Mouse (Mus musculus): ENCODE measurements around the gene 2510039O18Rik. TPM values are rescaled to one million over a fixed set of nuclear protein-coding genes. Genes with fewer than 3 reads are reported as not detected.

Gene 2510039O18Rik
- total and polyA plus RNA-seq, 2 experiments from 2014 or later = 12.0 to 57.7 TPM

GRCm38 (mm10) chr4:147936331-147936954 is 4.3 kb upstream of the 2510039O18Rik start, which contains the start of gene Plod1:
Gene Plod1 (minus strand): TSS chr4:147936767.
- peak within 1 kb of the TSS; percentile 46 for H3K4me3 ChIP-seq (ENCODE audit: low read depth, low read length)
- H3K27ac ChIP-seq (ENCODE audit: low read depth, low read length) = no peak within 1 kb of the TSS
- peak; percentile 70 for DNase-seq
- H3K9ac ChIP-seq = peak within 1 kb of the TSS; percentile 43
- H3K4me2 ChIP-seq (ENCODE audit: low read depth) = peak within 1 kb of the TSS; percentile 87
- 1% methylated on average over 51 of the region's 51 CpGs for WGBS
- H3K4me1 ChIP-seq (ENCODE audit: insufficient read depth) = peaks cover 4% of the 10 kb centered on the region; the same call in 1 of the 2 replicates
- ATAC-seq = peak; percentile 67
- TF ChIP-seq CTCF (IDR thresholded peaks at IDR 0.05; ENCODE audit: low read depth) = peak; percentile 36
- no peaks in the 10 kb centered on the region for H3K36me3 ChIP-seq (ENCODE audit: insufficient read depth)
- H3K27me3 ChIP-seq (ENCODE audit: insufficient read depth, low read length) = no peaks in the 10 kb centered on the region
- H3K9me3 ChIP-seq (ENCODE audit: low read length) = no peaks in the 10 kb centered on the region

GRCm38 (mm10) chr4:147937021-147937420 is 3.7 kb upstream of the 2510039O18Rik start:
- Histone ChIP-seq H3K9me3 (ENCODE audit: low read length) (no peaks in the 10 kb centered on the region), H3K9ac (no peak overlapping the region), H3K27ac (ENCODE audit: low read depth, low read length) (no peak overlapping the region), H3K4me1 (ENCODE audit: insufficient read depth) (peaks cover 10% of the 10 kb centered on the region), H3K36me3 (ENCODE audit: insufficient read depth) (no peaks in the 10 kb centered on the region), H3K4me3 (ENCODE audit: low read depth, low read length) (peak overlapping the region; percentile 46), H3K4me2 (ENCODE audit: low read depth) (peak overlapping the region; percentile 87), H3K27me3 (ENCODE audit: insufficient read depth, low read length) (no peaks in the 10 kb centered on the region)
- ATAC-seq = no peak
- DNase-seq = no peak
- 38% methylated on average over 3 of the region's 3 CpGs for WGBS
- TF ChIP-seq CTCF (IDR thresholded peaks at IDR 0.05; ENCODE audit: low read depth) = no peak

GRCm38 (mm10) chr4:147937486-147937885 is 3.2 kb upstream of the 2510039O18Rik start:
- no peak for DNase-seq
- ATAC-seq = no peak
- Histone ChIP-seq H3K4me1 (ENCODE audit: insufficient read depth) (peaks cover 11% of the 10 kb centered on the region), H3K4me2 (ENCODE audit: low read depth) (no peak overlapping the region), H3K9me3 (ENCODE audit: low read length) (no peaks in the 10 kb centered on the region), H3K36me3 (ENCODE audit: insufficient read depth) (no peaks in the 10 kb centered on the region), H3K27me3 (ENCODE audit: insufficient read depth, low read length) (no peaks in the 10 kb centered on the region), H3K4me3 (ENCODE audit: low read depth, low read length) (no peak overlapping the region), H3K27ac (ENCODE audit: low read depth, low read length) (no peak overlapping the region), H3K9ac (no peak overlapping the region)
- 50% methylated on average over 5 of the region's 5 CpGs for WGBS
- no peak for TF ChIP-seq CTCF (IDR thresholded peaks at IDR 0.05; ENCODE audit: low read depth)

GRCm38 (mm10) chr4:147938148-147939096 is 2.3 kb upstream of the 2510039O18Rik start:
- H3K4me1 ChIP-seq (ENCODE audit: insufficient read depth) = peaks cover 15% of the 10 kb centered on the region
- no peak overlapping the region for H3K27ac ChIP-seq (ENCODE audit: low read depth, low read length)
- DNase-seq (no peak), ATAC-seq (no peak)
- H3K9ac ChIP-seq = no peak overlapping the region
- H3K9me3 ChIP-seq (ENCODE audit: low read length) = no peaks in the 10 kb centered on the region
- H3K27me3 ChIP-seq (ENCODE audit: insufficient read depth, low read length) = no peaks in the 10 kb centered on the region
- H3K36me3 ChIP-seq (ENCODE audit: insufficient read depth) = no peaks in the 10 kb centered on the region
- H3K4me3 ChIP-seq (ENCODE audit: low read depth, low read length) = no peak overlapping the region
- WGBS = 70% methylated on average over 14 of the region's 14 CpGs
- no peak for TF ChIP-seq CTCF (IDR thresholded peaks at IDR 0.05; ENCODE audit: low read depth)
- no peak overlapping the region for H3K4me2 ChIP-seq (ENCODE audit: low read depth)

GRCm38 (mm10) chr4:147940111-147940510 is 584 bp upstream of the 2510039O18Rik start:
- no peak for ATAC-seq
- Histone ChIP-seq H3K4me2 (ENCODE audit: low read depth) (peak overlapping the region; percentile 95), H3K27me3 (ENCODE audit: insufficient read depth, low read length) (no peaks in the 10 kb centered on the region), H3K4me3 (ENCODE audit: low read depth, low read length) (0 out of 2 replicates have a peak overlapping the region, but pooled peaks have one; percentile 85), H3K36me3 (ENCODE audit: insufficient read depth) (peaks cover 15% of the 10 kb centered on the region), H3K4me1 (ENCODE audit: insufficient read depth) (peaks cover 15% of the 10 kb centered on the region), H3K9me3 (ENCODE audit: low read length) (no peaks in the 10 kb centered on the region), H3K9ac (no peak overlapping the region), H3K27ac (ENCODE audit: low read depth, low read length) (peak overlapping the region; percentile 41)
- 27% methylated on average over 9 of the region's 9 CpGs for WGBS
- no peak for DNase-seq
- TF ChIP-seq CTCF (IDR thresholded peaks at IDR 0.05; ENCODE audit: low read depth) = no peak

- no peaks in the 10 kb centered on the region for H3K27me3 ChIP-seq (ENCODE audit: insufficient read depth, low read length)
- ATAC-seq (peak; percentile 54), DNase-seq (no peak)
- peak overlapping the region; percentile 85 for H3K4me3 ChIP-seq (ENCODE audit: low read depth, low read length)
- peaks cover 15% of the 10 kb centered on the region for H3K4me1 ChIP-seq (ENCODE audit: insufficient read depth)
- H3K9me3 ChIP-seq (ENCODE audit: low read length) = no peaks in the 10 kb centered on the region
- peak overlapping the region; percentile 77 for H3K9ac ChIP-seq
- TF ChIP-seq CTCF (IDR thresholded peaks at IDR 0.05; ENCODE audit: low read depth) = no peak
- H3K27ac ChIP-seq (ENCODE audit: low read depth, low read length) = peak overlapping the region; percentile 80
- H3K4me2 ChIP-seq (ENCODE audit: low read depth) = peak overlapping the region; percentile 95
- WGBS = 8% methylated on average over 80 of the region's 88 CpGs
- peaks cover 28% of the 10 kb centered on the region for H3K36me3 ChIP-seq (ENCODE audit: insufficient read depth)
Observed at GRCm38 (mm10) chr4:147941045-147942020, 638 bp downstream of the 2510039O18Rik start.
